Mouse (Mus musculus) lung, postnatal 0 days (tissue): ENCODE measurements around the gene Gm37240. TPM values are rescaled to one million over a fixed set of nuclear protein-coding genes. Genes with fewer than 3 reads are reported as not detected.

Experiments used
- ATAC-seq: fragments of 200-750 bp; cut with Nextera tagmentation; 2 replicates; pipeline ENCODE4 v1.8.0; 2017; ENCODE audit warnings: moderate library complexity
- DNase-seq: peaks from one replicate; pipeline ENCODE4 v3.0.0-alpha.2; 2016; ENCODE audit warnings: low spot score
- H3K27ac ChIP-seq: fragments of 300-500 bp; sonication (generic); 2 replicates; pipeline ENCODE4 v1.5.1; 2014; ENCODE audit warnings: antibody characterized with exemption, mild to moderate bottlenecking, low read length, mixed read lengths
- H3K27me3 ChIP-seq: fragments of 300-500 bp; sonication (generic); replicated peaks from 2 replicates; pipeline ENCODE4 v1.6.1; 2014; ENCODE audit warnings: low read length, mixed read lengths; ENCODE audit not compliant: insufficient read depth
- H3K36me3 ChIP-seq: fragments of 300-500 bp; sonication (generic); 2 replicates; pipeline ENCODE4 v1.6.1; 2014; ENCODE audit warnings: low read length, mixed read lengths; ENCODE audit not compliant: insufficient read depth
- H3K4me1 ChIP-seq: fragments of 300-500 bp; sonication (generic); 2 replicates; pipeline ENCODE4 v1.6.1; 2014; ENCODE audit warnings: antibody characterized with exemption, low read depth, low read length, mixed read lengths; ENCODE audit not compliant: insufficient read depth
- H3K4me2 ChIP-seq: fragments of 300-500 bp; sonication (generic); replicated peaks from 2 replicates; pipeline ENCODE4 v1.6.1; 2014; ENCODE audit warnings: low read depth, mild to moderate bottlenecking, low read length, moderate library complexity, mixed read lengths
- H3K4me3 ChIP-seq: fragments of 300-500 bp; sonication (generic); 2 replicates; pipeline ENCODE4 v1.5.1; 2014; ENCODE audit warnings: low read depth, low read length
- H3K9ac ChIP-seq: fragments of 300-500 bp; sonication (generic); replicated peaks from 2 replicates; pipeline ENCODE4 v1.6.1; 2014; ENCODE audit warnings: low read depth, mild to moderate bottlenecking
- H3K9me3 ChIP-seq: fragments of 300-500 bp; sonication (generic); 2 replicates; pipeline ENCODE4 v1.6.1; 2016; ENCODE audit warnings: low read length, mixed read lengths
- CTCF ChIP-seq: IDR thresholded peaks from 2 replicates; pipeline ENCODE4 v1.5.1; 2016; ENCODE audit warnings: antibody characterized with exemption, mild to moderate bottlenecking
- EP300 ChIP-seq: IDR thresholded peaks from 2 replicates; pipeline ENCODE4 v1.6.1; 2016; ENCODE audit warnings: antibody characterized with exemption, mild to moderate bottlenecking, control low read depth
- WGBS: fragments of 180-500 bp; shearing (Covaris S2); extraction: QIAGEN DNeasy Blood & Tissue Kit; methylation state at CpG from one replicate; pipeline ENCODE4 v1.1.7; 2014; 5-methylcytosine and 5-hydroxymethylcytosine counted together
- polyA plus RNA-seq: library from polyadenylated mRNA; unstranded; fragments of >200 nt; fragmentation: Nextera tagmentation; extraction: Ambion mirVana; gene quantifications from 2 replicates; pipeline ENCODE4 v1.2.1, GENCODE M21; 2015

The Gm37240 gene
- polyA plus RNA-seq, 1 experiment from 2014 or later = 8.9 TPM

- Histone ChIP-seq H3K9me3 (no peaks in the 10 kb centered on the region), H3K27me3 (no peaks in the 10 kb centered on the region), H3K4me1 (no peaks in the 10 kb centered on the region), H3K27ac (no peak overlapping the region), H3K4me3 (no peak overlapping the region), H3K9ac (no peak overlapping the region), H3K36me3 (no peaks in the 10 kb centered on the region), H3K4me2 (no peak overlapping the region)
- no peak for TF ChIP-seq CTCF
- TF ChIP-seq EP300 = no peak
- ATAC-seq (peak; percentile 58; the same call in 1 of the 2 replicates), DNase-seq (peak; percentile 17)
- WGBS = 38% methylated on average over 5 of the region's 5 CpGs
These were observed 404.7 kb downstream of the Gm37240 start for GRCm38 (mm10) chr3:85482636-85483035.

- WGBS = 68% methylated on average over 1 of the region's 1 CpGs
- ATAC-seq (no peak), DNase-seq (no peak)
- TF ChIP-seq EP300 (no peak), CTCF (peak; percentile 28)
- Histone ChIP-seq H3K4me2 (no peak overlapping the region), H3K4me1 (no peaks in the 10 kb centered on the region), H3K9me3 (no peaks in the 10 kb centered on the region), H3K36me3 (no peaks in the 10 kb centered on the region), H3K27ac (no peak overlapping the region), H3K27me3 (no peaks in the 10 kb centered on the region), H3K4me3 (no peak overlapping the region), H3K9ac (no peak overlapping the region)
These were observed 406.7 kb downstream of the Gm37240 start for GRCm38 (mm10) chr3:85480638-85481037.

- DNase-seq (no peak), ATAC-seq (no peak)
- Histone ChIP-seq H3K9ac (no peak overlapping the region), H3K9me3 (no peaks in the 10 kb centered on the region), H3K36me3 (no peaks in the 10 kb centered on the region), H3K4me3 (no peak overlapping the region), H3K27me3 (no peaks in the 10 kb centered on the region), H3K27ac (no peak overlapping the region), H3K4me2 (no peak overlapping the region), H3K4me1 (no peaks in the 10 kb centered on the region)
- 82% methylated on average over 8 of the region's 8 CpGs for WGBS
- no peak for TF ChIP-seq EP300
- TF ChIP-seq CTCF = no peak
These were observed 408.6 kb downstream of the Gm37240 start for GRCm38 (mm10) chr3:85478731-85479130.

GRCm38 (mm10) chr3:85469711-85470110 is 417.6 kb downstream of the Gm37240 start:
- H3K9ac ChIP-seq = no peak overlapping the region
- TF ChIP-seq CTCF (no peak), EP300 (no peak)
- no peak for ATAC-seq
- H3K4me3 ChIP-seq = no peak overlapping the region
- H3K4me1 ChIP-seq = no peaks in the 10 kb centered on the region
- H3K27me3 ChIP-seq = no peaks in the 10 kb centered on the region
- H3K9me3 ChIP-seq = no peaks in the 10 kb centered on the region
- H3K27ac ChIP-seq = no peak overlapping the region
- DNase-seq = no peak
- no peaks in the 10 kb centered on the region for H3K36me3 ChIP-seq
- WGBS = 54% methylated on average over 6 of the region's 6 CpGs
- H3K4me2 ChIP-seq = no peak overlapping the region

DNA sequence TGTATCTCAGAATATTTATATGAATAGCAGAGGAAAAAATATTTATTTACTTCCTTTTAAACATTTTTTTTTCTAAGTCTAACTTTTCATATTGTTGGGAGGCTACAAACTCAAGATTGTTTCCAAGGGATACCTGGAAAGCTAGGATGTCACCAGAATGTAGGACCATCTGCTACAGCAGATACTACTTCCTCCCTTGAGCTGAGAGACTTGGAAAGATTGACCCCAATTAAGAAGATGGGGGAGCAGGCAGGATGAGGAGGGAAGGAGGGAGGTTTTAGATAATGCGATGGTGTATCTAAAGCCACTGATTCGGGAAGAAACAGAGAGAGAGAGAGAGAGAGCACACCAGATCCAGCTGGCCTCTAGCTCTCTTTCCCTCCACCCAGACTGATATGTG is 418.3 kb downstream of the Gm37240 start:
- TF ChIP-seq CTCF (no peak), EP300 (no peak)
- DNase-seq (no peak), ATAC-seq (no peak)
- Histone ChIP-seq H3K9ac (no peak overlapping the region), H3K27me3 (no peaks in the 10 kb centered on the region), H3K9me3 (no peaks in the 10 kb centered on the region), H3K4me3 (no peak overlapping the region), H3K36me3 (no peaks in the 10 kb centered on the region), H3K27ac (no peak overlapping the region), H3K4me2 (no peak overlapping the region), H3K4me1 (no peaks in the 10 kb centered on the region)
- WGBS = 76% methylated on average over 2 of the region's 2 CpGs

GRCm38 (mm10) chr3:85465283-85466025 is 421.9 kb downstream of the Gm37240 start:
- TF ChIP-seq EP300 = no peak
- TF ChIP-seq CTCF = no peak
- 72% methylated on average over 10 of the region's 10 CpGs for WGBS
- no peaks in the 10 kb centered on the region for H3K9me3 ChIP-seq

DNA sequence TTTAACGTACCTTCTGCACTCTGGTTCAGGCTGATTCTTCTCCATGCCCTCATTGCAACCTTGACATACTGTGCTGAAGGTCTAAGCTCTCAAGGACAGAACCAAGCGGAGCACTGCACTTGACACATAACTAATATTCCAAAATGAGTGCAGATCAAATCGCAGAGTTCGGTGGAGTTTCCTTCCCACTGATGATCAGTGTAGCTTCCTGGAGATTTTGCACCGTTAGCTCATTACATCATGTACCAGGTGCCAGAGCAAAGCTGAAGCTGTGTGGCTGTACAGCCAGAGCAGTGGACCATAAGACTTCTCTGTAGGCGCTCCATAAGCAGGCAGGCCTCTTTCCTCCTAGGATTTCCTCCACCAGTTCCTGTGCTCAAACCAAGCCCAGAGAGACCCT is 427.3 kb downstream of the Gm37240 start:
- no peak for TF ChIP-seq EP300
- no peak for TF ChIP-seq CTCF
- WGBS = 81% methylated on average over 6 of the region's 6 CpGs
- Histone ChIP-seq H3K4me2 (no peak overlapping the region), H3K9me3 (no peaks in the 10 kb centered on the region), H3K27me3 (no peaks in the 10 kb centered on the region), H3K4me1 (no peaks in the 10 kb centered on the region), H3K27ac (no peak overlapping the region), H3K36me3 (no peaks in the 10 kb centered on the region), H3K9ac (no peak overlapping the region), H3K4me3 (no peak overlapping the region)
- DNase-seq (no peak), ATAC-seq (no peak)

More at GRCm38 (mm10) chr3:85465283-85466025, 421.9 kb downstream of the Gm37240 start:
- Histone ChIP-seq H3K4me2 (no peak overlapping the region), H3K27me3 (no peaks in the 10 kb centered on the region), H3K36me3 (no peaks in the 10 kb centered on the region), H3K4me1 (no peaks in the 10 kb centered on the region), H3K9ac (no peak overlapping the region), H3K4me3 (no peak overlapping the region), H3K27ac (no peak overlapping the region)
- no peak for DNase-seq
- ATAC-seq = no peak
